Mouse (Mus musculus): ENCODE measurements around the gene Uhrf1.

DNA sequence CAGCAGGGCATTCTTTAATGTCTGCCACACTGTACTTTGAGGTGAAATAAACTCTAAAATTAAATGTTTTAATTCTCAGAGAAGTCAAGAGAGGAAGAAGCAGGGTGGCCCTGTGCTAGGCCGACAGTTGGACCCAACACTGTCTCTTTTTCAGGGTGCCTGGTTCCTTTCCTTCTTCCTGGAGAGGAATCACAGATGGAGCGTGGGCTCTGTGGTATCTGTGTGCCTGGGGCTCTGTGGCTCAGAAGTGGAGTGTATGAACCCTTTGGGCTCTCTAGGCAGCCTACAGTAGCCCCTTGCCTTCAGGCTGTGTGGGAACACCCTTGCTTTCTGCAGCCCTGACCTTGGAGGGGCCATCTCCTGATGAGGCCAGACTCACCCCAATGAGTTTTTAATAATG, 58.4 kb downstream of the Uhrf1 start:
- TF ChIP-seq CTCF (IDR thresholded peaks at IDR 0.05; ENCODE audit: extremely low read depth, insufficient read length, insufficient replicate concordance, low read depth, low read length) (no peak), POLR2A (IDR thresholded peaks at IDR 0.05; ENCODE audit: low read depth, low read length) (no peak)

All from small intestine, adult 2 months (tissue).